Comparison of ENCODE assay signal across 23 mouse cellular contexts in genomic region chr13:23708041-23708440, GRCm38 (mm10). TPM values are rescaled to one million over a fixed set of nuclear protein-coding genes. Genes with fewer than 3 reads are reported as not detected.
DNase-seq lines count a peak whose midpoint lies in the region; ATAC-seq lines count a peak whose summit lies in the region.
"Had no signal": no experiment of that assay in that cellular context is flagged by ENCODE, and none has a peak within 500 bp of the region (broad histone marks: within the 10 kb centered on the region; RNA-seq: fewer than 3 reads in every experiment).

No protein-coding gene starts in this region.

- no peak for DNase-seq in heart, embryonic 10.5 days (ENCODE audit: low spot score)
- no peak for DNase-seq in heart, postnatal 10 days
- DNase-seq in heart, adult 9 months (ENCODE audit: low spot score in 2 of 2): no peak
- DNase-seq in embryonic facial prominence, embryonic 10.5 days (ENCODE audit: low spot score): no peak
- DNase-seq in limb, embryonic 10.5 days (ENCODE audit: low spot score): peak; percentile 28
- DNase-seq in urinary bladder, postnatal 10 days (ENCODE audit: low spot score): no peak
- no peak for DNase-seq in embryo, embryonic 10 days (ENCODE audit: low spot score)
- DNase-seq: adrenal gland, adult 2 months; cerebellum, adult 2 months; cerebellum, postnatal 10 days; embryo, embryonic 11 days; forebrain, postnatal 0 days; gastrocnemius, postnatal 14 days had no signal

- no peaks in the 10 kb centered on the region for H3K9me3 ChIP-seq in heart, embryonic 10.5 days
- H3K9me3 ChIP-seq in heart, embryonic 14.5 days (ENCODE audit: control insufficient read depth, low read length): no peaks in the 10 kb centered on the region
- no peaks in the 10 kb centered on the region for H3K9me3 ChIP-seq in embryonic facial prominence, embryonic 10.5 days
- no peaks in the 10 kb centered on the region for H3K9me3 ChIP-seq in limb, embryonic 10.5 days (replicated peaks)
- H3K9me3 ChIP-seq: embryonic facial prominence, embryonic 12.5 days; forebrain, embryonic 12.5 days; hindbrain, embryonic 15.5 days had no signal

- 74% methylated on average over 4 of the region's 4 CpGs for WGBS in heart, embryonic 10.5 days
- WGBS in heart, embryonic 14.5 days: 76% methylated on average over 4 of the region's 4 CpGs
- 85% methylated on average over 4 of the region's 4 CpGs for WGBS in embryonic facial prominence, embryonic 10.5 days
- WGBS in limb, embryonic 10.5 days: 91% methylated on average over 4 of the region's 4 CpGs

- H3K27me3 ChIP-seq in heart, embryonic 10.5 days (ENCODE audit: insufficient read depth, poor library complexity, severe bottlenecking): no peaks in the 10 kb centered on the region
- no peaks in the 10 kb centered on the region for H3K27me3 ChIP-seq in heart, embryonic 14.5 days (ENCODE audit: control insufficient read depth, insufficient read depth, low read length)
- H3K27me3 ChIP-seq in embryonic facial prominence, embryonic 10.5 days (replicated peaks; ENCODE audit: low read depth, poor library complexity, severe bottlenecking): peaks cover 8% of the 10 kb centered on the region
- H3K27me3 ChIP-seq in limb, embryonic 10.5 days (ENCODE audit: low read depth, poor library complexity, severe bottlenecking): no peaks in the 10 kb centered on the region
- H3K27me3 ChIP-seq: embryonic facial prominence, embryonic 12.5 days; hindbrain, embryonic 15.5 days had no signal

- no peak overlapping the region for H3K4me3 ChIP-seq in heart, embryonic 10.5 days
- no peak overlapping the region for H3K4me3 ChIP-seq in heart, embryonic 14.5 days (ENCODE audit: control insufficient read depth in 1 of 2, insufficient read depth in 1 of 2, low read depth in 1 of 2, low read length in 2 of 2)
- no peak overlapping the region for H3K4me3 ChIP-seq in embryonic facial prominence, embryonic 10.5 days
- no peak overlapping the region for H3K4me3 ChIP-seq in limb, embryonic 10.5 days
- H3K4me3 ChIP-seq: embryonic facial prominence, embryonic 12.5 days; forebrain, embryonic 12.5 days; hindbrain, embryonic 15.5 days had no signal

- no peaks in the 10 kb centered on the region for H3K36me3 ChIP-seq in heart, embryonic 10.5 days
- H3K36me3 ChIP-seq in heart, embryonic 14.5 days (ENCODE audit: control insufficient read depth, insufficient read depth, low read length): no peaks in the 10 kb centered on the region
- no peaks in the 10 kb centered on the region for H3K36me3 ChIP-seq in embryonic facial prominence, embryonic 10.5 days (replicated peaks)
- H3K36me3 ChIP-seq in limb, embryonic 10.5 days: no peaks in the 10 kb centered on the region
- H3K36me3 ChIP-seq: embryonic facial prominence, embryonic 12.5 days; forebrain, embryonic 12.5 days; hindbrain, embryonic 15.5 days had no signal

- ATAC-seq in heart, embryonic 14.5 days (ENCODE audit: insufficient number of reproducible peaks, insufficient read depth, low FRiP score, low read depth): no peak
- ATAC-seq: forebrain, postnatal 0 days; intestine, embryonic 16.5 days had no signal

- H3K4me1 ChIP-seq in heart, embryonic 10.5 days: peaks cover 28% of the 10 kb centered on the region
- peaks cover 7 to 15% of the 10 kb centered on the region in 2 experiments for H3K4me1 ChIP-seq in heart, embryonic 14.5 days (ENCODE audit: control insufficient read depth in 2 of 2, insufficient read depth in 2 of 2, low read length in 2 of 2)
- H3K4me1 ChIP-seq in embryonic facial prominence, embryonic 10.5 days: peaks cover 28% of the 10 kb centered on the region
- H3K4me1 ChIP-seq in limb, embryonic 10.5 days: peaks cover 28% of the 10 kb centered on the region

- no peak overlapping the region for H3K4me2 ChIP-seq in heart, embryonic 14.5 days (ENCODE audit: low read length)
- H3K4me2 ChIP-seq: embryonic facial prominence, embryonic 12.5 days; forebrain, embryonic 12.5 days; hindbrain, embryonic 15.5 days had no signal

- intact Hi-C loops in heart, postnatal 10 days (cut with DNase I): no loop called here

- no peak overlapping the region for H3K9ac ChIP-seq in heart, embryonic 14.5 days (ENCODE audit: low read length)
- H3K9ac ChIP-seq: embryonic facial prominence, embryonic 12.5 days; forebrain, embryonic 12.5 days; forebrain, postnatal 0 days; hindbrain, embryonic 15.5 days had no signal

- peak overlapping the region; percentile 26; the same call in 1 of the 2 replicates for H3K27ac ChIP-seq in heart, embryonic 10.5 days
- H3K27ac ChIP-seq in heart, embryonic 14.5 days (replicated peaks in 1 of 2; ENCODE audit: control insufficient read depth in 1 of 2, insufficient read depth in 1 of 2, low read depth in 2 of 2, low read length in 2 of 2): peak overlapping the region; percentile 46 to 59
- H3K27ac ChIP-seq in embryonic facial prominence, embryonic 10.5 days (replicated peaks): peak overlapping the region; percentile 48; the same call in 1 of the 2 replicates
- peak overlapping the region; percentile 56 for H3K27ac ChIP-seq in limb, embryonic 10.5 days
- H3K27ac ChIP-seq: embryonic facial prominence, embryonic 12.5 days; forebrain, embryonic 12.5 days; hindbrain, embryonic 15.5 days had no signal

RNA-seq across cellular contexts. Expression of gene Hfe, which starts 2.6 kb away (rescaled TPM):
- 5.2 and 8.3 TPM in 2 replicates for polyA plus RNA-seq in heart, embryonic 10.5 days (2016; fragmentation: Nextera tagmentation; extraction: Ambion mirVana)
- total RNA-seq in heart, postnatal 10 days (2021): 10 to 100 TPM; 26.7 to 32.4 TPM
- polyA plus RNA-seq in heart, embryonic 14.5 days (2014; fragmentation: Nextera tagmentation; extraction: Ambion mirVana): 13.0 and 15.1 TPM in 2 replicates
- 1.5 and 2.0 TPM in 2 replicates for polyA plus RNA-seq in embryonic facial prominence, embryonic 10.5 days (2016; fragmentation: Nextera tagmentation; extraction: Ambion mirVana)
- 1.6 and 2.0 TPM in 2 replicates for polyA plus RNA-seq in limb, embryonic 10.5 days (2016; fragmentation: Nextera tagmentation; extraction: Ambion mirVana)

RNA-seq across cellular contexts. Expression of gene Hist1h4c, which starts 9.8 kb away (rescaled TPM):
- polyA plus RNA-seq in heart, embryonic 10.5 days (2016; fragmentation: Nextera tagmentation; extraction: Ambion mirVana): 3.2 and 3.3 TPM in 2 replicates
- total RNA-seq in heart, postnatal 10 days (2021): 100 to 1,000 TPM; 105 to 116 TPM
- polyA plus RNA-seq in heart, embryonic 14.5 days (2014; fragmentation: Nextera tagmentation; extraction: Ambion mirVana): 2.2 and 3.2 TPM in 2 replicates
- polyA plus RNA-seq in embryonic facial prominence, embryonic 10.5 days (2016; fragmentation: Nextera tagmentation; extraction: Ambion mirVana): 6.6 and 6.8 TPM in 2 replicates
- polyA plus RNA-seq in limb, embryonic 10.5 days (2016; fragmentation: Nextera tagmentation; extraction: Ambion mirVana): 6.4 and 6.5 TPM in 2 replicates

RNA-seq across cellular contexts. Expression of gene Hist1h1t, which starts 12.4 kb away (rescaled TPM):
- 0.24 TPM in 1 of 2 replicates, not detected in the other for polyA plus RNA-seq in heart, embryonic 10.5 days (2016; fragmentation: Nextera tagmentation; extraction: Ambion mirVana)
- total RNA-seq in heart, postnatal 10 days (2021): under 1 TPM; 0.29 to 0.67 TPM
- polyA plus RNA-seq in heart, embryonic 14.5 days (2014; fragmentation: Nextera tagmentation; extraction: Ambion mirVana): 0.30 TPM in 1 of 2 replicates, not detected in the other
- 0.28 TPM in 1 of 2 replicates, not detected in the other for polyA plus RNA-seq in embryonic facial prominence, embryonic 10.5 days (2016; fragmentation: Nextera tagmentation; extraction: Ambion mirVana)
- 0.26 TPM in 1 of 2 replicates, not detected in the other for polyA plus RNA-seq in limb, embryonic 10.5 days (2016; fragmentation: Nextera tagmentation; extraction: Ambion mirVana)
- total RNA-seq: adrenal gland, adult 2 months; adrenal gland, postnatal 25 days; gastrocnemius, adult 18-20 months; gastrocnemius, postnatal 14 days had no signal
- polyA plus RNA-seq: adrenal gland, adult 2 months; cerebellum, adult 2 months; forebrain, embryonic 12.5 days; forebrain, postnatal 0 days; gonadal fat pad, adult 2 months; heart, postnatal 0 days; hindbrain, embryonic 11.5 days; hindbrain, embryonic 15.5 days had no signal

RNA-seq across cellular contexts. Expression of gene Hist1h2bc, which starts 24.0 kb away (rescaled TPM):
- 24.3 and 29.4 TPM in 2 replicates for polyA plus RNA-seq in heart, embryonic 10.5 days (2016; fragmentation: Nextera tagmentation; extraction: Ambion mirVana)
- 10 to 100 TPM; 50.8 to 51.3 TPM for total RNA-seq in heart, postnatal 10 days (2021)
- polyA plus RNA-seq in heart, embryonic 14.5 days (2014; fragmentation: Nextera tagmentation; extraction: Ambion mirVana): 51.9 and 57.5 TPM in 2 replicates
- polyA plus RNA-seq in embryonic facial prominence, embryonic 10.5 days (2016; fragmentation: Nextera tagmentation; extraction: Ambion mirVana): 19.0 and 20.3 TPM in 2 replicates
- polyA plus RNA-seq in limb, embryonic 10.5 days (2016; fragmentation: Nextera tagmentation; extraction: Ambion mirVana): 16.9 and 17.0 TPM in 2 replicates

RNA-seq across cellular contexts. Expression of gene Hist1h2ac, which starts 24.3 kb away (rescaled TPM):
- polyA plus RNA-seq in heart, embryonic 10.5 days (2016; fragmentation: Nextera tagmentation; extraction: Ambion mirVana): 0.63 and 0.84 TPM in 2 replicates
- 1 to 10 TPM; 5.1 to 6.2 TPM for total RNA-seq in heart, postnatal 10 days (2021)
- 0.46 and 0.65 TPM in 2 replicates for polyA plus RNA-seq in heart, embryonic 14.5 days (2014; fragmentation: Nextera tagmentation; extraction: Ambion mirVana)
- polyA plus RNA-seq in embryonic facial prominence, embryonic 10.5 days (2016; fragmentation: Nextera tagmentation; extraction: Ambion mirVana): 0.91 and 1.3 TPM in 2 replicates
- polyA plus RNA-seq in limb, embryonic 10.5 days (2016; fragmentation: Nextera tagmentation; extraction: Ambion mirVana): 0.60 and 0.98 TPM in 2 replicates
